Mouse (Mus musculus) myocyte (in vitro differentiated cells): ENCODE results near the gene Ube2d1.

Source experiments
- CEBPB ChIP-seq: IDR thresholded peaks from 2 replicates; pipeline ENCODE4 v1.6.1; 2011; ENCODE audit warnings: mild to moderate bottlenecking, moderate library complexity; ENCODE audit not compliant: poor library complexity, insufficient read depth, severe bottlenecking
- MAX ChIP-seq: IDR thresholded peaks from one replicate; pipeline ENCODE4 v1.6.1; 2011; ENCODE audit warnings: low read depth, mild to moderate bottlenecking, control low read depth
- POLR2AphosphoS2 ChIP-seq: IDR thresholded peaks from one replicate; pipeline ENCODE4 v1.6.1; 2011; ENCODE audit warnings: low read depth, control low read depth; ENCODE audit not compliant: insufficient read length
- TCF12 ChIP-seq: IDR thresholded peaks from one replicate; pipeline ENCODE4 v1.6.1; 2011; ENCODE audit warnings: mild to moderate bottlenecking, control low read depth; ENCODE audit not compliant: poor library complexity, insufficient read depth, severe bottlenecking
- TCF3 ChIP-seq: IDR thresholded peaks from one replicate; pipeline ENCODE4 v1.6.1; 2011; ENCODE audit warnings: low read depth, control low read depth; ENCODE audit not compliant: insufficient read length
- USF1 ChIP-seq: IDR thresholded peaks from one replicate; pipeline ENCODE4 v1.6.1; 2011; ENCODE audit warnings: low read depth, mild to moderate bottlenecking, control low read depth, moderate library complexity

- TF ChIP-seq POLR2AphosphoS2 (no peak), CEBPB (no peak), MAX (no peak), USF1 (no peak), TCF3 (no peak), TCF12 (no peak)
Observed at GRCm38 (mm10) chr10:71225894-71226293, 59.2 kb downstream of the Ube2d1 start.
